Mouse (Mus musculus): ENCODE measurements around the gene Cables2.

GRCm38 (mm10) chr2:180247916-180248315 lies 25.4 kb downstream of the Cables2 start:
- TF ChIP-seq CTCF (conservative IDR thresholded peaks at IDR 0.05; ENCODE audit: low read length) (no peak), NANOG (IDR thresholded peaks at IDR 0.05; ENCODE audit: borderline replicate concordance, low read length) (no peak), POU5F1 (IDR thresholded peaks at IDR 0.05; ENCODE audit: borderline replicate concordance, low read length) (no peak)

Data from E14TG2a.4 (cell line).